In genomic region chr5:102729476-102729875, GRCm38 (mm10) we compare ENCODE assay signal across 18 mouse cellular contexts.
DNase-seq lines count a peak whose midpoint lies in the region; ATAC-seq and TF ChIP-seq lines count a peak whose summit lies in the region.
"Had no signal": no experiment of that assay in that cellular context is flagged by ENCODE, and none has a peak within 500 bp of the region (broad histone marks: within the 10 kb centered on the region; RNA-seq: fewer than 3 reads in every experiment).

No protein-coding gene starts in this region.

- DNase-seq in gastrocnemius, adult 2 months = no peak
- no peak for DNase-seq in gastrocnemius, adult 18-20 months (ENCODE audit: low spot score)
- DNase-seq in NIH3T3 (ENCODE audit: low read depth) (peak; percentile 8), MN1 (ENCODE audit: low spot score) (no peak)
- DNase-seq in lung, postnatal 25 days (ENCODE audit: low spot score) = peak; percentile 31
- DNase-seq in frontal cortex, postnatal 10 days (ENCODE audit: low spot score in 2 of 2) = no peak
- no peak for DNase-seq in midbrain, embryonic 10.5 days (ENCODE audit: low spot score)
- DNase-seq: adrenal gland, adult 8-10 months; cerebellum, postnatal 10 days; heart, adult 18-20 months; heart, postnatal 14 days; layer of hippocampus, postnatal 36 days; left cerebral cortex, postnatal 4 days; thymus, postnatal 14 days had no signal

- TF ChIP-seq CTCF in gastrocnemius, adult 2 months (IDR thresholded peaks at IDR 0.05) = no peak

- H3K9me3 ChIP-seq in kidney, embryonic 16.5 days (ENCODE audit: low read length) = no peaks in the 10 kb centered on the region
- H3K9me3 ChIP-seq in midbrain, embryonic 10.5 days (replicated peaks) = no peaks in the 10 kb centered on the region
- H3K9me3 ChIP-seq: forebrain, embryonic 10.5 days; midbrain, embryonic 12.5 days had no signal

- H3K9ac ChIP-seq in kidney, embryonic 16.5 days (replicated peaks; ENCODE audit: low read length) = no peak overlapping the region
- H3K9ac ChIP-seq: liver, embryonic 14.5 days; midbrain, embryonic 12.5 days had no signal

- ATAC-seq in kidney, embryonic 16.5 days (ENCODE audit: low FRiP score, low TSS enrichment) = peak; percentile 53

- no peaks in the 10 kb centered on the region for H3K36me3 ChIP-seq in kidney, embryonic 16.5 days (ENCODE audit: insufficient read depth, low read length)
- no peaks in the 10 kb centered on the region for H3K36me3 ChIP-seq in midbrain, embryonic 10.5 days
- H3K36me3 ChIP-seq: forebrain, embryonic 10.5 days; midbrain, embryonic 12.5 days had no signal

- no peaks in the 10 kb centered on the region for H3K27me3 ChIP-seq in kidney, embryonic 16.5 days (ENCODE audit: insufficient read depth, low read length)
- no peaks in the 10 kb centered on the region for H3K27me3 ChIP-seq in midbrain, embryonic 10.5 days (ENCODE audit: low read depth, poor library complexity, severe bottlenecking)
- H3K27me3 ChIP-seq: midbrain, embryonic 12.5 days had no signal

- peak overlapping the region; percentile 64 for H3K27ac ChIP-seq in gastrocnemius, adult 2 months
- H3K27ac ChIP-seq in kidney, embryonic 16.5 days (ENCODE audit: low read length) = peak overlapping the region; percentile 92
- H3K27ac ChIP-seq in midbrain, embryonic 10.5 days (replicated peaks) = no peak overlapping the region
- H3K27ac ChIP-seq: forebrain, embryonic 10.5 days; liver, embryonic 14.5 days; midbrain, embryonic 12.5 days had no signal

- H3K4me2 ChIP-seq in kidney, embryonic 16.5 days (replicated peaks; ENCODE audit: low read depth, low read length) = peak overlapping the region; percentile 23; the same call in 1 of the 2 replicates
- H3K4me2 ChIP-seq: midbrain, embryonic 12.5 days had no signal

- no peak overlapping the region for H3K4me3 ChIP-seq in gastrocnemius, adult 2 months
- H3K4me3 ChIP-seq in kidney, embryonic 16.5 days (ENCODE audit: low read length) = no peak overlapping the region
- H3K4me3 ChIP-seq in midbrain, embryonic 10.5 days = no peak overlapping the region
- H3K4me3 ChIP-seq: forebrain, embryonic 10.5 days; midbrain, embryonic 12.5 days had no signal

- H3K4me1 ChIP-seq in kidney, embryonic 16.5 days (ENCODE audit: insufficient read depth, low read length) = peaks cover 33% of the 10 kb centered on the region
- H3K4me1 ChIP-seq in midbrain, embryonic 10.5 days = no peaks in the 10 kb centered on the region
- H3K4me1 ChIP-seq: forebrain, embryonic 10.5 days; midbrain, embryonic 12.5 days had no signal

- intact Hi-C loops in gastrocnemius, adult 2 months (cut with DNase I) = no loop called here

- 23% methylated on average over 3 of the region's 3 CpGs for WGBS in kidney, embryonic 16.5 days
- 79% methylated on average over 3 of the region's 3 CpGs for WGBS in midbrain, embryonic 10.5 days

Comparison
In these comparisons a context has a peak if more than half of its experiments do, and no peak if none do; other contexts are left out.
1. DNase-seq: peak in NIH3T3 (single experiment) and lung, postnatal 25 days (single experiment); none in gastrocnemius, adult 2 months (single experiment), gastrocnemius, adult 18-20 months (single experiment), MN1 (single experiment), frontal cortex, postnatal 10 days (0 of 2) and midbrain, embryonic 10.5 days (single experiment).